19 mouse cellular contexts compared by ENCODE assay signal in the genomic region with DNA sequence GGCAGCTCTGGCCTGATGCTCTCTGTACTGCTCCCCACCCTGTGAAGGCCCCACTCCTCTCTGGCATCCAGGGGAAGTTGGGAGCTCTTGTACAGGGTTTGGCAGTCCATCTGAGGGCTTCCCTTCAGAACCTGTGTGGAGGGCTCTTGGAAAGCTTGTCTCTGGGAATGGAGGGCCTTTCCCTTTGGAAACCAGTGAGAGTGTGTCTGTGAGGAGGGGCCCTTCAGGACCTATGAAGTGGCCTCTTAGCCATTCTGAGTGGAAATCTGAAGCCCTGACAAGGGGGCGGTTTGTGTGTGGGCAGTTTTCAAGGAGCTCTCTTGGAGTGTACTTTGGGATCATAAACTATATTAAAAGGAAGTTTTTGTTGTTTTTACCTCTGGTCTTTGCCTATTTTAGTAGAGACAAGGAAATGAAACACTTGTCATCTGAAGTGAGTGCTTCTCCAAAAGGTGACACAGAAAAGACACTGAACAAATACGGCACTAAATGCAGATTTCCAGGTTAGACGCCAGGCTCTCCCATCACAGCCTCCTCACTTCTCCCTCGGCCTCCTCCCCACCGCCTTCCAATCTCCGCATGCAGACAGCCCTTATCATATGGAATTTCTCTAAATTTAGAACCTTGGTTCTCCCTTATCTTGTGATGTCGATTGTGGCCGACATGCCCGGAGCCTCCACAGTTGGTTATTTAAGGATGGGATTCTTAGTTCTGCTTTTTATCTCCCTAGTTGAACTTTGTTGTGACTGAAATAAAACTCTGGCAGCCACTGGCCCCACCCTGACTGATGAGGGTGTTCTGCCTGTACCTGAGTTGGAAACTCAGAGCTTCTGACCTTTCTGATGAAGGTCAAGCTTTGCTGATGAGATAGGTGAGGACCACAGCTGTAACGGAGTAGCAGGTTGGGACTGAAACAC. TPM values are rescaled to one million over a fixed set of nuclear protein-coding genes. Genes with fewer than 3 reads are reported as not detected.
DNase-seq lines count a peak whose midpoint lies in the region; ATAC-seq and TF ChIP-seq lines count a peak whose summit lies in the region.
"Had no signal": no experiment of that assay in that cellular context is flagged by ENCODE, and none has a peak within 500 bp of the region (broad histone marks: within the 10 kb centered on the region; RNA-seq: fewer than 3 reads in every experiment).

No protein-coding gene starts in this region.

- H3K79me2 ChIP-seq in heart, adult 2 months (replicated peaks; ENCODE audit: control insufficient read depth, insufficient read depth, low read length): peaks cover 1% of the 10 kb centered on the region

- peaks cover 2% of the 10 kb centered on the region; the same call in 1 of the 2 replicates for H3K36me3 ChIP-seq in heart, adult 2 months (ENCODE audit: control insufficient read depth, insufficient read depth, low read length)
- H3K36me3 ChIP-seq in kidney, postnatal 0 days (ENCODE audit: insufficient read depth, low read length): 0 out of 2 replicates have a peak, but pooled peaks cover 4% of the 10 kb centered on the region
- H3K36me3 ChIP-seq in lung, embryonic 15.5 days: 0 out of 2 replicates have a peak, but pooled peaks cover 5% of the 10 kb centered on the region
- H3K36me3 ChIP-seq: forebrain, embryonic 12.5 days; midbrain, embryonic 12.5 days; neural tube, embryonic 13.5 days had no signal

- H3K4me3 ChIP-seq in heart, adult 2 months: no peak overlapping the region
- no peak overlapping the region for H3K4me3 ChIP-seq in kidney, postnatal 0 days (replicated peaks; ENCODE audit: low read depth, low read length)
- H3K4me3 ChIP-seq in lung, embryonic 15.5 days: no peak overlapping the region
- H3K4me3 ChIP-seq: embryonic facial prominence, embryonic 10.5 days; forebrain, embryonic 12.5 days; liver, embryonic 12.5 days; midbrain, embryonic 12.5 days; neural tube, embryonic 13.5 days had no signal

- H3K9ac ChIP-seq in heart, adult 2 months (ENCODE audit: low read depth, low read length): no peak overlapping the region
- H3K9ac ChIP-seq in kidney, postnatal 0 days (ENCODE audit: low read depth, low read length): no peak overlapping the region
- H3K9ac ChIP-seq in lung, embryonic 15.5 days: no peak overlapping the region
- H3K9ac ChIP-seq: forebrain, embryonic 12.5 days; liver, embryonic 12.5 days; midbrain, embryonic 12.5 days; neural tube, embryonic 13.5 days had no signal

- TF ChIP-seq CTCF in heart, adult 2 months (IDR thresholded peaks at IDR 0.05): no peak
- no peak for TF ChIP-seq CTCF in kidney, postnatal 0 days (IDR thresholded peaks at IDR 0.05; ENCODE audit: low read depth)

- peaks cover 9% of the 10 kb centered on the region for H3K4me1 ChIP-seq in heart, adult 2 months (ENCODE audit: control insufficient read depth, insufficient read depth, low read length)
- H3K4me1 ChIP-seq in kidney, postnatal 0 days (replicated peaks; ENCODE audit: insufficient read depth, low read length): peaks cover 28% of the 10 kb centered on the region
- peaks cover 28% of the 10 kb centered on the region for H3K4me1 ChIP-seq in lung, embryonic 15.5 days

- no peak for TF ChIP-seq EP300 in heart, adult 2 months (IDR thresholded peaks at IDR 0.05; ENCODE audit: insufficient read depth, low read depth, low read length)

- no peak for TF ChIP-seq POLR2A in heart, adult 2 months (IDR thresholded peaks at IDR 0.05; ENCODE audit: insufficient read depth, low read depth, low read length)

- H3K4me2 ChIP-seq in kidney, postnatal 0 days (ENCODE audit: low read length): no peak overlapping the region
- no peak overlapping the region for H3K4me2 ChIP-seq in lung, embryonic 15.5 days
- H3K4me2 ChIP-seq: forebrain, embryonic 12.5 days; liver, embryonic 12.5 days; midbrain, embryonic 12.5 days; neural tube, embryonic 13.5 days had no signal

- ATAC-seq in kidney, postnatal 0 days (replicated peaks; ENCODE audit: low FRiP score, low read depth): no peak
- ATAC-seq in lung, embryonic 15.5 days (ENCODE audit: borderline replicate concordance, extremely low read depth, low FRiP score, low TSS enrichment): peak; percentile 82
- ATAC-seq: hindbrain, embryonic 16.5 days; liver, embryonic 12.5 days had no signal

- no peaks in the 10 kb centered on the region for H3K27me3 ChIP-seq in heart, adult 2 months (ENCODE audit: control insufficient read depth, insufficient read depth, low read length)
- H3K27me3 ChIP-seq in kidney, postnatal 0 days (ENCODE audit: insufficient read depth, low read length): no peaks in the 10 kb centered on the region
- peaks cover 59% of the 10 kb centered on the region for H3K27me3 ChIP-seq in lung, embryonic 15.5 days
- H3K27me3 ChIP-seq: liver, embryonic 12.5 days; midbrain, embryonic 12.5 days; neural tube, embryonic 13.5 days had no signal

- 42% methylated on average over 10 of the region's 10 CpGs for WGBS in heart, adult 2 months
- WGBS in kidney, postnatal 0 days: 57% methylated on average over 10 of the region's 10 CpGs
- 28% methylated on average over 10 of the region's 10 CpGs for WGBS in lung, embryonic 15.5 days

- DNase-seq in heart, adult 2 months: no peak
- DNase-seq in heart, postnatal 36 days: no peak
- no peak for DNase-seq in kidney, postnatal 0 days (ENCODE audit: low spot score)
- no peak for DNase-seq in kidney, postnatal 36 days
- peak; percentile 25 to 61 for DNase-seq in lung, postnatal 4 days
- no peak for DNase-seq in gastrocnemius, postnatal 25 days
- DNase-seq in left cerebral cortex, postnatal 25 days (ENCODE audit: low spot score in 2 of 2): no peak
- DNase-seq: cerebellum, adult 2 months; kidney, adult 18-20 months; kidney, postnatal 14 days; right cerebral cortex, adult 18-20 months had no signal

- intact Hi-C loops in heart, adult 2 months (cut with DNase I): no loop called here
- intact Hi-C loops in heart, postnatal 36 days (cut with DNase I): no loop called here
- intact Hi-C loops in left cerebral cortex, postnatal 25 days (cut with DNase I): no loop called here

- H3K27ac ChIP-seq in heart, adult 2 months: peak overlapping the region; percentile 38
- H3K27ac ChIP-seq in kidney, postnatal 0 days: peak overlapping the region; percentile 10; the same call in 1 of the 2 replicates
- no peak overlapping the region for H3K27ac ChIP-seq in lung, embryonic 15.5 days
- H3K27ac ChIP-seq: embryonic facial prominence, embryonic 10.5 days; forebrain, embryonic 12.5 days; liver, embryonic 12.5 days; midbrain, embryonic 12.5 days; neural tube, embryonic 13.5 days; stomach, postnatal 0 days had no signal

- no peaks in the 10 kb centered on the region for H3K9me3 ChIP-seq in kidney, postnatal 0 days (replicated peaks; ENCODE audit: low read length)
- no peaks in the 10 kb centered on the region for H3K9me3 ChIP-seq in lung, embryonic 15.5 days
- H3K9me3 ChIP-seq: embryonic facial prominence, embryonic 10.5 days; forebrain, embryonic 12.5 days; liver, embryonic 12.5 days; midbrain, embryonic 12.5 days; neural tube, embryonic 13.5 days had no signal

RNA-seq across cellular contexts. Expression of gene Nid2, which starts 8.5 kb away (rescaled TPM):
- 10 to 100 TPM; 21.2 to 21.6 TPM for total RNA-seq in heart, adult 2 months (2021)
- polyA plus RNA-seq in heart, adult 2 months (2012; rRNA removed): 12.1 and 14.3 TPM in 2 replicates
- 10 to 100 TPM; 35.0 to 36.3 TPM for total RNA-seq in heart, postnatal 36 days (2021)
- polyA plus RNA-seq in kidney, postnatal 0 days (2015; fragmentation: Nextera tagmentation; extraction: Ambion mirVana): 65.3 and 71.0 TPM in 2 replicates
- 108 TPM in 2 replicates for polyA plus RNA-seq in lung, embryonic 15.5 days (2015; fragmentation: Nextera tagmentation; extraction: Ambion mirVana)
- 10 to 100 TPM; 13.5 to 14.9 TPM for total RNA-seq in gastrocnemius, postnatal 25 days (2021)
- 1 to 10 TPM; 3.0 to 4.7 TPM for total RNA-seq in left cerebral cortex, postnatal 25 days (2021)

Comparison
In these comparisons a context has a peak if more than half of its experiments do, and no peak if none do; other contexts are left out.
1. DNase-seq: peak in lung, postnatal 4 days (2 of 2); none in heart, adult 2 months (0 of 2), heart, postnatal 36 days (0 of 2), kidney, postnatal 0 days (single experiment), kidney, postnatal 36 days (0 of 2), gastrocnemius, postnatal 25 days (single experiment) and left cerebral cortex, postnatal 25 days (0 of 2).